ENCODE assay signal across 26 mouse cellular contexts in the genomic region with DNA sequence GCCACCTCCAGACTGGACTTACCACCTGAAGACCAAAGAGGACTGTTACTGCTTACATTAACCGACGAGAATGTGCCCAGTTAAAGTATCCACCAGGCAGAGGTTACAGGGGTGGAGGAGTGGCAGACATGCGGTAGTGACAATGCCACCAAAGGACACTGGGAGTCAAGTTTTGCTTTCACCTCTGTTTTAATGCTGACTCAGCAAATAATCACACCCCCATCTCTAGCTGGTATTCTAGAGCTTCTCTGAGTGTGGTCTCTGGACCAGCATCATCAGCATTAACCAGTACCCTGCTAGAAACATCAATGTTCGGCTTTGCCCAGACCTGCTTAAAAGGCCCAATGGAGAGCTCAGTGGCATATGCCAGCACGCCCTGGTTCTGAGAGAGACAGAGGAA.
"Had no signal": no experiment of that assay in that cellular context is flagged by ENCODE, and none has a peak within 500 bp of the region (broad histone marks: within the 10 kb centered on the region; RNA-seq: fewer than 3 reads in every experiment).

No protein-coding gene starts in this region.

- DNase-seq: cerebellum, adult 9-10 months; cerebellum, adult 9-11 months; cerebellum, postnatal 10 days; cerebellum, postnatal 14 days; cerebellum, postnatal 25 days; cerebellum, postnatal 36 days; embryo, embryonic 11 days; forebrain, postnatal 0 days; gastrocnemius, adult 2 months; gastrocnemius, postnatal 10 days; gastrocnemius, postnatal 14 days; gastrocnemius, postnatal 36 days; heart, adult 11 months; heart, adult 18-20 months; heart, adult 2 months had no signal

- H3K27me3 ChIP-seq: embryonic facial prominence, embryonic 12.5 days; embryonic facial prominence, embryonic 13.5 days; embryonic facial prominence, embryonic 15.5 days; forebrain, embryonic 12.5 days; forebrain, embryonic 13.5 days; forebrain, embryonic 15.5 days had no signal

- H3K4me1 ChIP-seq: embryonic facial prominence, embryonic 10.5 days; forebrain, embryonic 10.5 days; forebrain, embryonic 12.5 days; forebrain, embryonic 13.5 days; forebrain, embryonic 15.5 days had no signal

- ATAC-seq: forebrain, embryonic 13.5 days; forebrain, embryonic 14.5 days; forebrain, embryonic 15.5 days; forebrain, embryonic 16.5 days; forebrain, postnatal 0 days had no signal

- H3K36me3 ChIP-seq: embryonic facial prominence, embryonic 12.5 days; embryonic facial prominence, embryonic 13.5 days; embryonic facial prominence, embryonic 15.5 days; forebrain, embryonic 10.5 days; forebrain, embryonic 12.5 days; forebrain, embryonic 15.5 days had no signal

- H3K9ac ChIP-seq: embryonic facial prominence, embryonic 12.5 days; embryonic facial prominence, embryonic 13.5 days; embryonic facial prominence, embryonic 15.5 days; forebrain, embryonic 12.5 days; forebrain, embryonic 13.5 days; forebrain, embryonic 15.5 days; forebrain, postnatal 0 days had no signal

- H3K9me3 ChIP-seq: embryonic facial prominence, embryonic 10.5 days; embryonic facial prominence, embryonic 12.5 days; embryonic facial prominence, embryonic 13.5 days; embryonic facial prominence, embryonic 15.5 days; forebrain, embryonic 10.5 days; forebrain, embryonic 12.5 days; forebrain, embryonic 13.5 days; forebrain, embryonic 15.5 days had no signal

- H3K4me3 ChIP-seq: embryonic facial prominence, embryonic 10.5 days; embryonic facial prominence, embryonic 12.5 days; embryonic facial prominence, embryonic 13.5 days; embryonic facial prominence, embryonic 15.5 days; erythroblast, embryonic 14.5 days; forebrain, embryonic 10.5 days; forebrain, embryonic 12.5 days; forebrain, embryonic 13.5 days; forebrain, embryonic 15.5 days; gastrocnemius, adult 2 months; heart, adult 2 months had no signal

- H3K27ac ChIP-seq: embryonic facial prominence, embryonic 10.5 days; embryonic facial prominence, embryonic 12.5 days; embryonic facial prominence, embryonic 13.5 days; forebrain, embryonic 10.5 days; forebrain, embryonic 12.5 days; forebrain, embryonic 13.5 days; forebrain, embryonic 15.5 days; gastrocnemius, adult 2 months; heart, adult 2 months had no signal

- H3K4me2 ChIP-seq: embryonic facial prominence, embryonic 12.5 days; embryonic facial prominence, embryonic 13.5 days; embryonic facial prominence, embryonic 15.5 days; forebrain, embryonic 12.5 days; forebrain, embryonic 13.5 days; forebrain, embryonic 15.5 days had no signal
